Mouse (Mus musculus) testis, postnatal 14 days (tissue): Measurements from ENCODE around the gene Trim27.

Experiments used
- DNase-seq: peaks from one replicate; pipeline ENCODE4 v3.0.0; 2021; ENCODE audit warnings: low spot score

Gene Trim27

GRCm38 (mm10) chr13:21221656-21222462, 42.6 kb downstream of the Trim27 start:
- DNase-seq, result no peak

- DNase-seq, result peak; percentile 67
Measured at GRCm38 (mm10) chr13:21222463-21223022, 43.3 kb downstream of the Trim27 start.

- DNase-seq, result no peak
Measured at GRCm38 (mm10) chr13:21223242-21223655, 44.0 kb downstream of the Trim27 start.

GRCm38 (mm10) chr13:21224376-21224775, 45.1 kb downstream of the Trim27 start:
- no peak for DNase-seq

- no peak for DNase-seq
Measured at GRCm38 (mm10) chr13:21225206-21225605, 46.0 kb downstream of the Trim27 start.

GRCm38 (mm10) chr13:21226031-21226430, 46.8 kb downstream of the Trim27 start:
- DNase-seq, result no peak

GRCm38 (mm10) chr13:21233732-21234705, 54.8 kb downstream of the Trim27 start:
- peak; percentile 69 for DNase-seq

GRCm38 (mm10) chr13:21236714-21237113, 57.5 kb downstream of the Trim27 start:
- DNase-seq, result no peak

GRCm38 (mm10) chr13:21237161-21237560, 57.9 kb downstream of the Trim27 start:
- DNase-seq, result no peak

- DNase-seq, result peak; percentile 45
Measured at GRCm38 (mm10) chr13:21240788-21241187, 61.5 kb downstream of the Trim27 start.

- DNase-seq, result no peak
Measured at GRCm38 (mm10) chr13:21242408-21243125, 63.3 kb downstream of the Trim27 start.

- DNase-seq, result no peak
Measured at GRCm38 (mm10) chr13:21243196-21243595, 64.0 kb downstream of the Trim27 start.

GRCm38 (mm10) chr13:21244089-21244488, 64.8 kb downstream of the Trim27 start:
- no peak for DNase-seq
